Mouse (Mus musculus) megakaryocyte, embryonic 14.5 days (primary cell): ENCODE measurements around the gene Apex1.

ENCODE experiments used
- FLI1 ChIP-seq: IDR thresholded peaks from 2 replicates; pipeline ENCODE4 v1.6.1; 2012; ENCODE audit warnings: low read length, inconsistent platforms, mixed read lengths
- GATA1 ChIP-seq: IDR thresholded peaks from 3 replicates; pipeline ENCODE4 v1.6.1; 2012; ENCODE audit warnings: mixed read lengths, low read length, inconsistent platforms, borderline replicate concordance

GRCm38 (mm10) chr14:50976674-50977073, 51.9 kb downstream of the Apex1 start:
- no peak for TF ChIP-seq GATA1
- TF ChIP-seq FLI1 = no peak
